Mouse (Mus musculus): Measurements from ENCODE around the gene Ap2a1. TPM values are rescaled to one million over a fixed set of nuclear protein-coding genes. Genes with fewer than 3 reads are reported as not detected.

Gene Ap2a1
- total and polyA plus RNA-seq, 3 experiments, result 56.1 to 67.6 (median 63.3) TPM

DNA sequence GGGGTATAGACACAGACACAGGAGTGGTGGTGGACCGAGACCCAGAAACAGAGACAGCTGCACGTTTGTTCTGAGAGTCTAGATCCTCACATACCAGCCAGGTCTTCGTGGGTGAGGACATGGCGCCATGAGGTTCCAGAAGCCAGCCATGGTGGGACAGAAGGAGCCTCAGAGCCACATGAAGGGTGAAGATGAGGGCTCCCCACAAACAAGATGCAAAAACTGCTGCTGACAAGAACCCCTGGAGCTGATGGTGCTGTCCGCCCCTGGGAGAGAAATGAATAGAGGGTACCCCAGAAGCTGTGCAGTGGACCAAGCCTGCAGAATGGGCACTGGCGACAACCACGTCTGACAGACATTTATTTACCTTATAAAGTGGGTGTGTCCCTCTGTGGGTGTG is 41.8 kb upstream of the Ap2a1 start:
- Histone ChIP-seq H3K4me3 (no peak overlapping the region), H3K36me3 (ENCODE audit: control insufficient read depth, insufficient read depth, low read length) (no peaks in the 10 kb centered on the region), H3K9ac (ENCODE audit: low read depth, low read length) (no peak overlapping the region), H3K79me2 (replicated peaks; ENCODE audit: control insufficient read depth, insufficient read depth, low read length) (no peaks in the 10 kb centered on the region), H3K27ac (no peak overlapping the region), H3K4me1 (ENCODE audit: control insufficient read depth, insufficient read depth, low read length) (peaks cover 3% of the 10 kb centered on the region; the same call in 1 of the 2 replicates), H3K27me3 (ENCODE audit: control insufficient read depth, insufficient read depth, low read length) (no peaks in the 10 kb centered on the region)
- TF ChIP-seq EP300 (IDR thresholded peaks at IDR 0.05; ENCODE audit: insufficient read depth, low read depth, low read length), result no peak
- TF ChIP-seq CTCF (IDR thresholded peaks at IDR 0.05), result no peak
- no peak for TF ChIP-seq POLR2A (IDR thresholded peaks at IDR 0.05; ENCODE audit: insufficient read depth, low read depth, low read length)
- whole genome bisulfite sequencing, result 77% methylated on average over 7 of the region's 7 CpGs
- intact Hi-C loops (cut with DNase I), result no loop called here
- no peak for DNase-seq

GRCm38 (mm10) chr7:44970231-44970691 is 41.0 kb upstream of the Ap2a1 start:
- peak; percentile 78 to 87 for DNase-seq
- H3K27me3 ChIP-seq (ENCODE audit: control insufficient read depth, insufficient read depth, low read length), result no peaks in the 10 kb centered on the region
- intact Hi-C loops (cut with DNase I), result no loop called here
- peak overlapping the region; percentile 41 for H3K9ac ChIP-seq (ENCODE audit: low read depth, low read length)
- H3K27ac ChIP-seq, result peak overlapping the region; percentile 70
- H3K4me1 ChIP-seq (ENCODE audit: control insufficient read depth, insufficient read depth, low read length), result peaks cover 3% of the 10 kb centered on the region; the same call in 1 of the 2 replicates
- TF ChIP-seq POLR2A (IDR thresholded peaks at IDR 0.05; ENCODE audit: insufficient read depth, low read depth, low read length), result peak; percentile 63
- 0 out of 2 replicates have a peak, but pooled peaks have one; percentile 33 for TF ChIP-seq EP300 (IDR thresholded peaks at IDR 0.05; ENCODE audit: insufficient read depth, low read depth, low read length)
- TF ChIP-seq CTCF (IDR thresholded peaks at IDR 0.05), result no peak
- H3K36me3 ChIP-seq (ENCODE audit: control insufficient read depth, insufficient read depth, low read length), result no peaks in the 10 kb centered on the region
- no peaks in the 10 kb centered on the region for H3K79me2 ChIP-seq (replicated peaks; ENCODE audit: control insufficient read depth, insufficient read depth, low read length)
- peak overlapping the region; percentile 56 for H3K4me3 ChIP-seq
- 1% methylated on average over 36 of the region's 36 CpGs for WGBS

DNA sequence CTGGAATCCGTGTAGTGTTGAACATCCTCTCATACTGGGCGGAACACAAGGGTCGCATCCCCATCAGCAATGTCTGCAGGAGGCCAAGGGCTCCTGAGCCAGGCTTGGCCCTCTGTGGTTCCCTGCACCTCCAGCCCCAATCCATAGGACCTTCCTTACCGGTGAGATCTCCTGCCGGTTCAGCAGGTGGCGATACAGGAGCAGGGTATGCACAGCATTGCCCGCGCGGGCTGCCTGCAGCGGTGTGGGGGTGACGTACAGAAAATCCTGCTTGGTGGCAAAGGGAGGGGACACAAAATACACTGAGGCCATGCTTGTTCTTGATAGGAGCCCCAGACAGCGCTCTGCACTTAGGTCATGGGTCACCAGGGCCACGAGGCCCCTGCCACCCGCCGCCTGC is 37.3 kb upstream of the Ap2a1 start:
- TF ChIP-seq POLR2A (IDR thresholded peaks at IDR 0.05; ENCODE audit: insufficient read depth, low read depth, low read length) (no peak), EP300 (IDR thresholded peaks at IDR 0.05; ENCODE audit: insufficient read depth, low read depth, low read length) (no peak), CTCF (IDR thresholded peaks at IDR 0.05) (no peak)
- peaks cover 2% of the 10 kb centered on the region; the same call in 1 of the 2 replicates for H3K4me1 ChIP-seq (ENCODE audit: control insufficient read depth, insufficient read depth, low read length)
- H3K36me3 ChIP-seq (ENCODE audit: control insufficient read depth, insufficient read depth, low read length), result no peaks in the 10 kb centered on the region
- no peaks in the 10 kb centered on the region for H3K79me2 ChIP-seq (replicated peaks; ENCODE audit: control insufficient read depth, insufficient read depth, low read length)
- no peaks in the 10 kb centered on the region for H3K27me3 ChIP-seq (ENCODE audit: control insufficient read depth, insufficient read depth, low read length)
- no peak overlapping the region for H3K4me3 ChIP-seq
- H3K27ac ChIP-seq, result no peak overlapping the region
- no peak for DNase-seq
- intact Hi-C loops (cut with DNase I), result no loop called here
- 70% methylated on average over 15 of the region's 15 CpGs for WGBS
- H3K9ac ChIP-seq (ENCODE audit: low read depth, low read length), result no peak overlapping the region

GRCm38 (mm10) chr7:44965975-44966374 is 36.7 kb upstream of the Ap2a1 start:
- Histone ChIP-seq H3K4me1 (ENCODE audit: control insufficient read depth, insufficient read depth, low read length) (peaks cover under 1% of the 10 kb centered on the region; the same call in 1 of the 2 replicates), H3K79me2 (replicated peaks; ENCODE audit: control insufficient read depth, insufficient read depth, low read length) (no peaks in the 10 kb centered on the region), H3K36me3 (ENCODE audit: control insufficient read depth, insufficient read depth, low read length) (no peaks in the 10 kb centered on the region), H3K4me3 (no peak overlapping the region), H3K27me3 (ENCODE audit: control insufficient read depth, insufficient read depth, low read length) (no peaks in the 10 kb centered on the region), H3K9ac (ENCODE audit: low read depth, low read length) (no peak overlapping the region), H3K27ac (no peak overlapping the region)
- TF ChIP-seq CTCF (IDR thresholded peaks at IDR 0.05), result peak; percentile 24
- no peak for TF ChIP-seq EP300 (IDR thresholded peaks at IDR 0.05; ENCODE audit: insufficient read depth, low read depth, low read length)
- WGBS, result 71% methylated on average over 7 of the region's 7 CpGs
- intact Hi-C loops (cut with DNase I), result no loop called here
- DNase-seq, result no peak

GRCm38 (mm10) chr7:44964990-44965389 is 35.7 kb upstream of the Ap2a1 start:
- H3K9ac ChIP-seq (ENCODE audit: low read depth, low read length), result no peak overlapping the region
- DNase-seq, result no peak
- no peaks in the 10 kb centered on the region for H3K79me2 ChIP-seq (replicated peaks; ENCODE audit: control insufficient read depth, insufficient read depth, low read length)
- no peaks in the 10 kb centered on the region for H3K36me3 ChIP-seq (ENCODE audit: control insufficient read depth, insufficient read depth, low read length)
- no peaks in the 10 kb centered on the region for H3K27me3 ChIP-seq (ENCODE audit: control insufficient read depth, insufficient read depth, low read length)
- no peak overlapping the region for H3K4me3 ChIP-seq
- 97% methylated on average over 13 of the region's 13 CpGs for WGBS
- intact Hi-C loops (cut with DNase I), result no loop called here
- H3K4me1 ChIP-seq (ENCODE audit: control insufficient read depth, insufficient read depth, low read length), result no peaks in the 10 kb centered on the region
- TF ChIP-seq EP300 (IDR thresholded peaks at IDR 0.05; ENCODE audit: insufficient read depth, low read depth, low read length) (no peak), CTCF (IDR thresholded peaks at IDR 0.05) (no peak), POLR2A (IDR thresholded peaks at IDR 0.05; ENCODE audit: insufficient read depth, low read depth, low read length) (no peak)
- H3K27ac ChIP-seq, result no peak overlapping the region

GRCm38 (mm10) chr7:44962831-44963230 is 33.5 kb upstream of the Ap2a1 start:
- TF ChIP-seq CTCF (IDR thresholded peaks at IDR 0.05) (no peak), EP300 (IDR thresholded peaks at IDR 0.05; ENCODE audit: insufficient read depth, low read depth, low read length) (no peak), POLR2A (IDR thresholded peaks at IDR 0.05; ENCODE audit: insufficient read depth, low read depth, low read length) (no peak)
- Histone ChIP-seq H3K27ac (no peak overlapping the region), H3K9ac (ENCODE audit: low read depth, low read length) (no peak overlapping the region), H3K36me3 (ENCODE audit: control insufficient read depth, insufficient read depth, low read length) (no peaks in the 10 kb centered on the region), H3K27me3 (ENCODE audit: control insufficient read depth, insufficient read depth, low read length) (no peaks in the 10 kb centered on the region), H3K79me2 (replicated peaks; ENCODE audit: control insufficient read depth, insufficient read depth, low read length) (no peaks in the 10 kb centered on the region), H3K4me1 (ENCODE audit: control insufficient read depth, insufficient read depth, low read length) (no peaks in the 10 kb centered on the region), H3K4me3 (no peak overlapping the region)
- 86% methylated on average over 5 of the region's 5 CpGs for WGBS
- intact Hi-C loops (cut with DNase I), result no loop called here
- DNase-seq, result no peak
